29 mouse cellular contexts compared by ENCODE assay signal in the genomic region with DNA sequence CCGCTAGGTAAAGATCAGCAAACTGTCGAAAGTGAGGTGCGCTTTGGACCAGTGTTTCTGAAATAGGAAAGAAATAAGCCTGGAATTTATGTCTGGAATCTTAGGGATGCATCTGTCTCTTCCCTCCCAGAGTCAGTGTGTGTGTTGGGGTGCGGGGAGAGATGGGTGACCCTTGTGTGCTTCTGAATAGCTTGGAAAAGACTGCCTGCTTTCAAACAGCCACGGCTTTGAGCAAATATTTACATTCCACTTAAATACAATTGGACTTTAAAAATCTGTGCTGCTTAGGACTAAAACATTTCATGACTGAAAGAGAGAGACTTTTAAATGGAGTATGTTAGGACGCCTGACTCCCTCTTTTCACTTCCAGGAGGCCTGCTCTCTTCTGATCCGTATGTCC.
A peak's percentile ranks its signal among the peaks of the same experiment; 100 is the strongest.
DNase-seq lines count a peak whose midpoint lies in the region; ATAC-seq and TF ChIP-seq lines count a peak whose summit lies in the region.
"Had no signal": no experiment of that assay in that cellular context is flagged by ENCODE, and none has a peak within 500 bp of the region (broad histone marks: within the 10 kb centered on the region; RNA-seq: fewer than 3 reads in every experiment).

No protein-coding gene starts in this region.

- WGBS in liver, adult 2 months, result 39% methylated on average over 7 of the region's 7 CpGs
- 60% methylated on average over 7 of the region's 7 CpGs for WGBS in liver, embryonic 12.5 days (ENCODE audit: insufficient replicate concordance)
- 23% methylated on average over 7 of the region's 7 CpGs for WGBS in lung, embryonic 15.5 days
- 57% methylated on average over 7 of the region's 7 CpGs for WGBS in lung, adult 2 months
- WGBS in intestine, embryonic 16.5 days, result 32% methylated on average over 7 of the region's 7 CpGs
- WGBS in stomach, embryonic 15.5 days, result 22% methylated on average over 7 of the region's 7 CpGs

- H3K27me3 ChIP-seq in liver, adult 2 months (ENCODE audit: control insufficient read depth, insufficient read depth, low read length), result no peaks in the 10 kb centered on the region
- H3K27me3 ChIP-seq in liver, embryonic 12.5 days (replicated peaks), result no peaks in the 10 kb centered on the region
- no peaks in the 10 kb centered on the region for H3K27me3 ChIP-seq in lung, embryonic 15.5 days
- H3K27me3 ChIP-seq in intestine, embryonic 16.5 days (replicated peaks; ENCODE audit: control insufficient read depth, insufficient read depth, low read length), result no peaks in the 10 kb centered on the region
- H3K27me3 ChIP-seq in stomach, embryonic 15.5 days (replicated peaks), result no peaks in the 10 kb centered on the region
- H3K27me3 ChIP-seq: heart, embryonic 15.5 days; hindbrain, embryonic 12.5 days; limb, embryonic 12.5 days; megakaryocyte, embryonic 14.5 days; midbrain, embryonic 12.5 days; neural tube, embryonic 12.5 days had no signal

- ATAC-seq in liver, embryonic 12.5 days, result no peak
- no peak for ATAC-seq in lung, embryonic 15.5 days (ENCODE audit: borderline replicate concordance, extremely low read depth, low FRiP score, low TSS enrichment)
- peak; percentile 54 for ATAC-seq in intestine, embryonic 16.5 days
- ATAC-seq in stomach, embryonic 15.5 days (ENCODE audit: insufficient read depth, low FRiP score, low read depth), result 0 out of 2 replicates have a peak, but pooled peaks have one; percentile 24
- ATAC-seq: forebrain, embryonic 14.5 days; hindbrain, postnatal 0 days had no signal

- H3K4me1 ChIP-seq in liver, adult 2 months (ENCODE audit: control insufficient read depth, insufficient read depth, low read length), result peaks cover 7% of the 10 kb centered on the region; the same call in 1 of the 2 replicates
- peaks cover 11% of the 10 kb centered on the region; the same call in 1 of the 2 replicates for H3K4me1 ChIP-seq in liver, embryonic 12.5 days
- H3K4me1 ChIP-seq in lung, embryonic 15.5 days, result peaks cover 33% of the 10 kb centered on the region
- H3K4me1 ChIP-seq in lung, adult 2 months (ENCODE audit: control insufficient read depth, insufficient read depth, low read length), result peaks cover 7% of the 10 kb centered on the region
- peaks cover 25% of the 10 kb centered on the region for H3K4me1 ChIP-seq in intestine, embryonic 16.5 days (ENCODE audit: control insufficient read depth, insufficient read depth, low read length)
- H3K4me1 ChIP-seq in stomach, embryonic 15.5 days, result peaks cover 28% of the 10 kb centered on the region
- H3K4me1 ChIP-seq: neural tube, embryonic 12.5 days had no signal

- TF ChIP-seq POLR2A in liver, adult 2 months (IDR thresholded peaks at IDR 0.05; ENCODE audit: extremely low read depth, insufficient read depth, low read length), result no peak
- TF ChIP-seq POLR2A in lung, adult 2 months (IDR thresholded peaks at IDR 0.05; ENCODE audit: borderline replicate concordance, extremely low read depth, low read depth, low read length), result no peak

- no peak overlapping the region for H3K4me2 ChIP-seq in liver, embryonic 12.5 days
- H3K4me2 ChIP-seq in lung, embryonic 15.5 days, result peak overlapping the region; percentile 19; the same call in 1 of the 2 replicates
- H3K4me2 ChIP-seq in intestine, embryonic 16.5 days (ENCODE audit: low read depth, low read length), result no peak overlapping the region
- H3K4me2 ChIP-seq in stomach, embryonic 15.5 days, result no peak overlapping the region
- H3K4me2 ChIP-seq: heart, embryonic 15.5 days; hindbrain, embryonic 12.5 days; limb, embryonic 12.5 days; midbrain, embryonic 12.5 days; neural tube, embryonic 12.5 days had no signal

- H3K36me3 ChIP-seq in liver, adult 2 months (ENCODE audit: control insufficient read depth, insufficient read depth, low read length), result no peaks in the 10 kb centered on the region
- no peaks in the 10 kb centered on the region for H3K36me3 ChIP-seq in liver, embryonic 12.5 days
- H3K36me3 ChIP-seq in lung, embryonic 15.5 days, result no peaks in the 10 kb centered on the region
- no peaks in the 10 kb centered on the region for H3K36me3 ChIP-seq in intestine, embryonic 16.5 days (ENCODE audit: control insufficient read depth, insufficient read depth, low read length)
- no peaks in the 10 kb centered on the region for H3K36me3 ChIP-seq in stomach, embryonic 15.5 days
- H3K36me3 ChIP-seq: heart, embryonic 10.5 days; heart, embryonic 15.5 days; hindbrain, embryonic 12.5 days; limb, embryonic 12.5 days; midbrain, embryonic 12.5 days; neural tube, embryonic 12.5 days had no signal

- DNase-seq in liver, adult 2 months (ENCODE audit: extremely low read depth, low read depth, low spot score), result peak; percentile 35
- no peak for DNase-seq in lung, adult 2 months
- DNase-seq in layer of hippocampus, postnatal 14 days (ENCODE audit: low spot score in 2 of 2), result no peak
- no peak for DNase-seq in embryo, embryonic 9.5 days (ENCODE audit: extremely low spot score)
- DNase-seq: adrenal gland, adult 2 months; B cell, adult 2 months; cerebellum, adult 2 months; cerebellum, postnatal 14 days; gastrocnemius, postnatal 25 days; heart, postnatal 36 days; kidney, adult 18-20 months; kidney, postnatal 36 days; lung, postnatal 14 days; right cerebral cortex, adult 18-20 months; spleen, adult 18-20 months had no signal

- no peak overlapping the region for H3K4me3 ChIP-seq in liver, adult 2 months (ENCODE audit: insufficient read depth, low read depth, low read length)
- no peak overlapping the region for H3K4me3 ChIP-seq in liver, embryonic 12.5 days
- no peak overlapping the region for H3K4me3 ChIP-seq in lung, embryonic 15.5 days
- H3K4me3 ChIP-seq in lung, adult 2 months (replicated peaks; ENCODE audit: extremely low read depth, low read depth, low read length), result no peak overlapping the region
- no peak overlapping the region for H3K4me3 ChIP-seq in intestine, embryonic 16.5 days (ENCODE audit: low read length)
- H3K4me3 ChIP-seq in stomach, embryonic 15.5 days (replicated peaks), result no peak overlapping the region
- H3K4me3 ChIP-seq: heart, embryonic 10.5 days; heart, embryonic 15.5 days; hindbrain, embryonic 12.5 days; limb, embryonic 12.5 days; megakaryocyte, embryonic 14.5 days; midbrain, embryonic 12.5 days; myocyte; neural tube, embryonic 12.5 days had no signal

- no peaks in the 10 kb centered on the region for H3K79me2 ChIP-seq in liver, adult 2 months (ENCODE audit: control insufficient read depth, insufficient read depth, low read length)

- no peak for TF ChIP-seq CTCF in liver, adult 2 months (IDR thresholded peaks at IDR 0.05; ENCODE audit: low read depth, low read length)
- TF ChIP-seq CTCF in lung, adult 2 months (IDR thresholded peaks at IDR 0.05; ENCODE audit: insufficient read depth, low read length), result no peak

- H3K27ac ChIP-seq in liver, adult 2 months (replicated peaks; ENCODE audit: insufficient read depth, low read depth, low read length), result no peak overlapping the region
- H3K27ac ChIP-seq in liver, embryonic 12.5 days, result no peak overlapping the region
- H3K27ac ChIP-seq in lung, embryonic 15.5 days, result peak overlapping the region; percentile 91
- H3K27ac ChIP-seq in intestine, embryonic 16.5 days (ENCODE audit: low read length), result peak overlapping the region; percentile 73
- peak overlapping the region; percentile 58; the same call in 1 of the 2 replicates for H3K27ac ChIP-seq in stomach, embryonic 15.5 days
- H3K27ac ChIP-seq: heart, embryonic 15.5 days; hindbrain, embryonic 12.5 days; hindbrain, postnatal 0 days; limb, embryonic 12.5 days; midbrain, embryonic 12.5 days; neural tube, embryonic 12.5 days had no signal

- no peaks in the 10 kb centered on the region for H3K9me3 ChIP-seq in liver, embryonic 12.5 days (replicated peaks)
- no peaks in the 10 kb centered on the region for H3K9me3 ChIP-seq in lung, embryonic 15.5 days
- no peaks in the 10 kb centered on the region for H3K9me3 ChIP-seq in intestine, embryonic 16.5 days (ENCODE audit: control insufficient read depth, low read length)
- H3K9me3 ChIP-seq in stomach, embryonic 15.5 days, result no peaks in the 10 kb centered on the region
- H3K9me3 ChIP-seq: heart, embryonic 10.5 days; heart, embryonic 15.5 days; hindbrain, embryonic 12.5 days; limb, embryonic 12.5 days; midbrain, embryonic 12.5 days; neural tube, embryonic 12.5 days had no signal

- no peak overlapping the region for H3K9ac ChIP-seq in liver, adult 2 months (ENCODE audit: low read depth, low read length)
- no peak overlapping the region for H3K9ac ChIP-seq in liver, embryonic 12.5 days
- H3K9ac ChIP-seq in lung, embryonic 15.5 days, result no peak overlapping the region
- H3K9ac ChIP-seq in intestine, embryonic 16.5 days (ENCODE audit: low read depth, low read length), result no peak overlapping the region
- no peak overlapping the region for H3K9ac ChIP-seq in stomach, embryonic 15.5 days
- H3K9ac ChIP-seq: heart, embryonic 15.5 days; hindbrain, embryonic 12.5 days; limb, embryonic 12.5 days; midbrain, embryonic 12.5 days; neural tube, embryonic 12.5 days had no signal

Comparison
In these comparisons a context has a peak if more than half of its experiments do, and no peak if none do; other contexts are left out.
1. H3K27ac ChIP-seq: peak in lung, embryonic 15.5 days (single experiment), intestine, embryonic 16.5 days (single experiment) and stomach, embryonic 15.5 days (single experiment); none in liver, adult 2 months (single experiment) and liver, embryonic 12.5 days (single experiment).
2. ATAC-seq: peak in intestine, embryonic 16.5 days (single experiment) and stomach, embryonic 15.5 days (single experiment); none in liver, embryonic 12.5 days (single experiment) and lung, embryonic 15.5 days (single experiment).